Mouse (Mus musculus) retina, postnatal 1 day (tissue): ENCODE results near the gene Tmx2.
A peak's percentile ranks its signal among the peaks of the same experiment; 100 is the strongest.

Source experiments
- DNase-seq: peaks from one replicate; pipeline ENCODE4 v3.0.0-alpha.2; 2012

Tmx2 gene

GRCm38 (mm10) chr2:84636231-84636741 lies 42.7 kb downstream of the Tmx2 start:
- DNase-seq: peak; percentile 30

GRCm38 (mm10) chr2:84635611-84636010 lies 43.3 kb downstream of the Tmx2 start:
- DNase-seq: peak; percentile 96

DNA sequence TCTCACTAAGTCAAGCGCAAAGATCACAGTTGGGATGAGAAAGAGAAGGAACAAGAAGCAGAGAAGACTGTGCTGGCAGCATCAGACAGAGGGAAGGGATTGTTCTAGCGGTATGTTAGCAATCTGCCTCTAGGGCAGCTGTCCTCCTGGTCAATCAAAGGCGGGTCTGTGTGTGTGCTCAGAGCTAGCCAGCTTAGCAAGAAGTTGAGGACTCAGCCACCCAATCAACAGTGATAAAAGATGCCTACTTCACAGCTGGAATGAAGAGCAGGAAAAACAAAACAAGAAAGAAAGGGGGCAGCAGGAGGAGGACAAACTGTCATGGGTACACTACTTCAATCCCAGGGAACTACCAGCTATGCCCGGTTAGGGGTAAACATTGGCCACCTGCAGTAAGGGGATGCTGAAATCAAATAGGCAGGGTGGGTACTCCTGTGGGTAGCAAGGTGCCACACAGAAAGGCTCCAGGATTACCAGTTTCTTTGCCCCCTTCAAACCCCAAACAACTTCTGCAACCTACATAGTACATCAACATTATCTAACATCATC lies 43.9 kb downstream of the Tmx2 start:
- peak; percentile 80 for DNase-seq

DNA sequence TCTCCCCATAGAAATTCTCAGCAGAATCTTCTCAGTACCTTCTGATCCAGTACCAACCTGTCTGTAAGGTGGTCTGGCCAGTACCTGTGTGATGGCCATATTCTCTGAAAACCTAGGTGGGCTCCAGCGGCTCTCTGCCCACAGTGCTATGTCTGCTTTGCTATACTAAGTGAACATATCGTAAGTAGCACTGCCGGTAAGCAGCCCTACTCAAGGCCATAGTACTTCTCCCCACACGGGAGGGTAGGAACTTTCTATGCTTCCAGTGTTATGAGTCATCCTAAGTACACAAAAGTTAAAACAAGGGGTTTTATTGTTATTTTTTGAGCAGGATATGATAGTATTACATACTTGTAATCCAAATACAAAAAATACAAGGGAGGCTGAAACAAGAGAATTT lies 44.9 kb downstream of the Tmx2 start:
- DNase-seq: no peak

GRCm38 (mm10) chr2:84632999-84633398 lies 45.9 kb downstream of the Tmx2 start:
- DNase-seq: no peak

DNA sequence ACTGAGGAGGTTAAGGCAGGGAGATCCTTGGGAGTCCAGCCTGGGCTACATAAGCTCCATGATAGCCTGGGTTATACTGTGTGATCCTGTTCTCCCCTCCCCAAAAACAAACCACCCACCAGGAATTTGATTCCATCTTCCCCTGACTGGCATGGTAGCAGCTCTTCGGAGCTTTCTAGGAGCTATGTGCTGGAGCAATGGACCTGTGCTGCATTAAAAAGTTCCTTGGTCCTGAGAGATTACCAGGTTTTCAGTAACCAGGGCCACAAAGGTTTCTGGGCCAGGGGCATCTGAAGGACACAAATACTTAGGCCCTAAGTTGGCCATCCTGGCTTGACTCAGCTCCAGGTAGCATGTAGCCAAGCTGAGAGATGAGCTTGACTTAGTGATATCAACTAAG lies 46.9 kb downstream of the Tmx2 start:
- no peak for DNase-seq

DNA sequence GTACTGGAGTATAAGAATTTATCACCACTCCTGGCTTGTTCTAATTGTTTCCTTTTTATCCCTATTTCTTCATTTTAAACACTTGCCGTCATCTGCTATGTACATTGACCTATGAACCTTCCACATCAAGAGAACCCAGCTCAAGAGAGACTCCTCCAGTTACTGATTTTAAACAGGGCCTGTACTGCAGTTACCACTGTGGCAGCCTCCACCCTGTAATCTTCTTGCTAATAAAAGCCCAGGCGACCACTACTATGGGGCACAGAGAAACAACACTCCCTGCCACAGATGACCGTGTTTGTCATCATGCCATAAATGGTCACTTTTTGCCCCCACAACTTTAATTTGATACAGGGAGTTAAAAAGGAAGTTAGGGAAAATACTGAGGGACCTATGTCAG lies 51.9 kb downstream of the Tmx2 start:
- no peak for DNase-seq

GRCm38 (mm10) chr2:84626366-84626975 lies 52.5 kb downstream of the Tmx2 start:
- DNase-seq: no peak

DNA sequence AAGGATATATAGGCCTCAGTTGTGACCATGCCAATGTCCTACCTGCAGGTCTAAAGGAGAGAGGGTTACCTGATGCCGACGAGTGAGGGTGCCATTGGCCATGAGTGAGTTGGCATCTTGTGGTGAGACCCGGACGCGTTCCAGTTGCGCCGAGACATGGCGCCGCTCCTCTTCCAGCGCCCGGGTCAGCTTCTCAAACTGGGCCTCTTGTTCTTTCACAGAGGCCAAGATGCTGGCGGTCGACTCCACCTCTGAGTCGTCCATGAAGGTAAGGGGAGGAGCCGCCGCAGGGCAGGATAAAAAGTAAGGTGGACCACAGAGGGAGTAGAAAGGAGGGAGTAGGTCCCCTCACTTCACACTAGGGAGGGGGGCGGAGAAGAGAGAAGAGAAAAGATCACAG lies 54.7 kb downstream of the Tmx2 start:
- DNase-seq: no peak

DNA sequence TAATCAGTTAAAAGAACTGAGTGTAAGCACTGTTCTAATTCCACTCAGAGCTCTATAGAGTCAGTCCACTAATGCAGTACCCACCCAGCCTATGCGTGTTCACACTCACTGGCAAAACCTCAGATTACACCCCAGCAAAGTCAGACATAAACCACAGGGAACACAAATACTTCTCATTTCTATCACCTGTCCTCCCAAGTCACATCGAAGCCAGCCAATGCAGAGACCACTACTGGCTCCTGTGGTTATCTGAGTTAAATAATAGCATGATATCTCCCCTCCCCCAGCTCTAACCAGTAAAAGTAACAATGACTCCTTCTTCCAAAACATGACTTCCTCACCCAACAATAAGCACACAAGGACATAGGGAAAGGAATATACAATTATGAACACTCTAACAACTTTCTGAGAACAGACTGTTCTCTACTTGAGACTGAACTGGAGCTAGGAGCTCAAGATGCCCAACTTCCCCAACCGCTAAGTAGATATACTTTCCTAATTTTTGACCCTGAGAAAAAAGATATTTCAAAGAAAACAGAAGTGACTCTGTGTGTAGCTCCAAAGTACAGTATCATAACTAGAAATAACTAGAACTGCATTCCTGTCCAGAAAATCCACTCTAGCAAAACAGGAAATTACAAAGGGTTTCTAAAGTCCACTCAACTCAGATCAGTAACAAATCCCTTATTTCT lies 55.4 kb downstream of the Tmx2 start:
- DNase-seq: no peak

- no peak for DNase-seq
Measured at GRCm38 (mm10) chr2:84622668-84623067, 56.3 kb downstream of the Tmx2 start.
